Mouse (Mus musculus) monocyte, adult 59 days (primary cell): ENCODE data around the gene Zfp386. TPM values are rescaled to one million over a fixed set of nuclear protein-coding genes. Genes with fewer than 3 reads are reported as not detected.

ENCODE experiments used
- total RNA-seq, 2 experiments: library from RNA; stranded (reverse); gene quantifications; one replicate each; pipeline ENCODE4 v1.2.4; 2023

Zfp386 gene
- 10 to 100 TPM; 30.5 to 32.7 TPM for total RNA-seq

GRCm38 (mm10) chr12:116047440-116048377 lies at the start of gene Zfp386:
TSS of gene Zfp386 (plus strand) at chr12:116047724.

GRCm38 (mm10) chr12:116077074-116077854 lies 29.7 kb downstream of the Zfp386 start, which contains the start of gene Vipr2:
TSS of gene Vipr2 (plus strand) at chr12:116077726.

Other genes starting within 250 kb of the Zfp386 start
- gene Vipr2, start 30.0 kb downstream of the Zfp386 start, total RNA-seq: not detected
- 1 to 10 TPM in 1 of 2 experiments, under 1 TPM in 1; 0.94 to 4.0 TPM for gene Wdr60, start 215.3 kb downstream of the Zfp386 start, total RNA-seq
- not detected for gene Gm11027, start 227.7 kb downstream of the Zfp386 start, total RNA-seq
- 10 to 100 TPM; 35.1 to 38.4 TPM for gene Esyt2, start 233.5 kb downstream of the Zfp386 start, total RNA-seq